Mouse (Mus musculus): ENCODE results near the gene Galk2.

The Galk2 gene

GRCm38 (mm10) chr2:125901426-125901825, 42.5 kb downstream of the Galk2 start:
- WGBS: 94% methylated on average over 3 of the region's 3 CpGs

GRCm38 (mm10) chr2:125906407-125907066, 47.6 kb downstream of the Galk2 start:
- WGBS: 86% methylated on average over 4 of the region's 4 CpGs

GRCm38 (mm10) chr2:125907580-125908255, 48.8 kb downstream of the Galk2 start:
- WGBS: 88% methylated on average over 4 of the region's 4 CpGs

- 73% methylated on average over 1 of the region's 1 CpGs for WGBS
These were observed 55.3 kb downstream of the Galk2 start for GRCm38 (mm10) chr2:125914167-125914566.

- 88% methylated on average over 11 of the region's 11 CpGs for WGBS
These were observed 57.9 kb downstream of the Galk2 start for GRCm38 (mm10) chr2:125916652-125917296.

GRCm38 (mm10) chr2:125917297-125917679, 58.4 kb downstream of the Galk2 start:
- WGBS: 87% methylated on average over 3 of the region's 3 CpGs

- 71% methylated on average over 5 of the region's 5 CpGs for WGBS
These were observed 62.4 kb downstream of the Galk2 start for GRCm38 (mm10) chr2:125921273-125921672.

GRCm38 (mm10) chr2:125922149-125922548, 63.2 kb downstream of the Galk2 start:
- 94% methylated on average over 5 of the region's 5 CpGs for WGBS

- WGBS: 78% methylated on average over 4 of the region's 4 CpGs
These were observed 64.0 kb downstream of the Galk2 start for GRCm38 (mm10) chr2:125922877-125923276.

- WGBS: 88% methylated on average over 5 of the region's 5 CpGs
These were observed 64.4 kb downstream of the Galk2 start for GRCm38 (mm10) chr2:125923346-125923745.

GRCm38 (mm10) chr2:125924554-125924953, 65.6 kb downstream of the Galk2 start:
- 73% methylated on average over 1 of the region's 1 CpGs for WGBS

- 84% methylated on average over 3 of the region's 3 CpGs for WGBS
These were observed 66.2 kb downstream of the Galk2 start for GRCm38 (mm10) chr2:125925081-125925480.

GRCm38 (mm10) chr2:125929396-125929795, 70.5 kb downstream of the Galk2 start:
- WGBS: 90% methylated on average over 3 of the region's 3 CpGs

- 70% methylated on average over 2 of the region's 2 CpGs for WGBS
These were observed 71.0 kb downstream of the Galk2 start for GRCm38 (mm10) chr2:125929872-125930271.

GRCm38 (mm10) chr2:125931193-125931592, 72.3 kb downstream of the Galk2 start:
- WGBS: 78% methylated on average over 5 of the region's 5 CpGs

- WGBS: 77% methylated on average over 3 of the region's 3 CpGs
These were observed 75.1 kb downstream of the Galk2 start for GRCm38 (mm10) chr2:125933977-125934376.

- WGBS: 74% methylated on average over 5 of the region's 5 CpGs
These were observed 77.5 kb downstream of the Galk2 start for GRCm38 (mm10) chr2:125936396-125936795.

- 83% methylated on average over 6 of the region's 6 CpGs for WGBS
These were observed 80.2 kb downstream of the Galk2 start for GRCm38 (mm10) chr2:125938993-125939642.

- 49% methylated on average over 6 of the region's 6 CpGs for WGBS
These were observed 82.3 kb downstream of the Galk2 start for GRCm38 (mm10) chr2:125941111-125941785.

- WGBS: 88% methylated on average over 1 of the region's 1 CpGs
These were observed 84.4 kb downstream of the Galk2 start for GRCm38 (mm10) chr2:125943301-125943700.

GRCm38 (mm10) chr2:125948195-125948594, 89.3 kb downstream of the Galk2 start:
- WGBS: 65% methylated on average over 2 of the region's 2 CpGs

GRCm38 (mm10) chr2:125968811-125969210, 109.9 kb downstream of the Galk2 start:
- 100% methylated on average over 1 of the region's 1 CpGs for WGBS

Measured in cerebral cortex, adult 2 months (tissue).